Mouse (Mus musculus): ENCODE data around the gene Art1. TPM values are rescaled to one million over a fixed set of nuclear protein-coding genes. Genes with fewer than 3 reads are reported as not detected.

The Art1 gene
- polyA plus RNA-seq, 1 experiment = not detected

DNA sequence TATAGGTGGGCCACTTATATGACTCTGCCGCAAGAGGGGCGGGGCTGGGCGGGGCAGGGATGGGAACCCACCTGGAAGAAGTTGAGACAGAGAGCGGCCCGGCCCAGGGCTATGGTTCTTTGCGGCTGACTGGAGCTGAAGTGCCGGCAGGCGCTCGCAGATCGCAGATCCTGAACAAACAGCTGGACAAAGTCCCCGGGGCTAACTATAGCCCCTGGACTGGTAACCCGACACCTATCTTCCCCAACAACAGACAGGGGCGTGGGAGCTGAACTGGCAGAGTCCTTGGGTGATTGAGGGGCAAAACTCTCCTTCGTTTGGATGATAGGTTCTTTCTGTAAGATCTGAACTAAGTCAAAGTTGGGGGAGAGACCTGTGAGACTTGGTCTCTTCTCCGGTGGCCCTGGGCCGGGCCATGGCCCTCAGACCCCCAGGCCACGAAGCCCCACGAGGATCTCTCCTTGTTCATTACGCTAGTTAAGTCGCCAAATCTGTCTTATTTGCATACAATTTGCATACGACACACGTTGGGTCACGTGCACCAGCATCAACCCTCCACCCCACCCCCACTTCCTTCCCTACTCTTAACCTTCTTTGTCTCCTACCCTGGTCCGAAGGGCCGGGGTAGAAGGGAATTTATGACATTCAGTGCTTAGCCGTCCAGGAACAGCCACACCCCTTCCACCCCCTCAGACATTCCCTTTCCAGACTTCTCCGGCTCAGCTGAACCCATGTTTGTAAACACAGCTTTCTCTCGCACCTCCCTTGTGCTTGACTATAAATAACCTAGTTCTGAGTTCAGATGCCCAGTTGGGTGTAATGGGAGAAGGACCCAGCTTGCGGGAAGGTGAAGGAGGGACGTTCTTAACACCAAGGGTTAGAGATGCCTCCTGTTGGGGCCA is 1.5 kb upstream of the Art1 start:
- no peak for DNase-seq
- TF ChIP-seq POLR2A (IDR thresholded peaks at IDR 0.05; ENCODE audit: borderline replicate concordance, insufficient read depth, low read length) (no peak), CTCF (IDR thresholded peaks at IDR 0.05; ENCODE audit: borderline replicate concordance, insufficient read depth, low read depth, low read length) (no peak)
- WGBS = 17% methylated on average over 30 of the region's 30 CpGs
- H3K27me3 ChIP-seq (ENCODE audit: control insufficient read depth, insufficient read depth, low read length) = no peaks in the 10 kb centered on the region
- no peaks in the 10 kb centered on the region for H3K4me1 ChIP-seq (ENCODE audit: control insufficient read depth, insufficient read depth, low read length)
- H3K27ac ChIP-seq (ENCODE audit: insufficient read depth, low read length) = no peak overlapping the region
- H3K4me3 ChIP-seq (replicated peaks; ENCODE audit: insufficient read depth, low read depth, low read length) = no peak overlapping the region

DNA sequence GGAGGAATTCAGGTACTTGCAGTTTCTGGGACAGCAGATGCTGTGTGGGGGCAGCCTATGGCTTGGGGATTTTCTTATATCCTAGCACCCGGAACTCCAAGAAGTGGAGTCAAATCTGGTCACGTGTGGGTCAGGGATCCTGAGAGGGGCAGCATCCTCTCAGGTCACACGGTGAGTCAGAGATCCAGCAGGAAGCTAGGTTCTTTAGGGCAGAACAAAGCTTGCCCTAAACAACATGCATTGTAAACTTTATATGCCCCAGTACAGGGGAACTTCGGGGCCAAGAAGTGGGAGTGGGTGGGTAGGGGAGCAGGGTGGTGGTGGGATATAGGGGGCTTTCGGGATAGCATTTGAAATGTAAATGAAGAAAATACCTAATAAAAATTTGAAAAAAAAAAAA is 675 bp upstream of the Art1 start:
- Histone ChIP-seq H3K4me3 (replicated peaks; ENCODE audit: insufficient read depth, low read depth, low read length) (no peak overlapping the region), H3K27ac (ENCODE audit: insufficient read depth, low read length) (no peak overlapping the region), H3K27me3 (ENCODE audit: control insufficient read depth, insufficient read depth, low read length) (no peaks in the 10 kb centered on the region), H3K4me1 (ENCODE audit: control insufficient read depth, insufficient read depth, low read length) (no peaks in the 10 kb centered on the region)
- TF ChIP-seq CTCF (IDR thresholded peaks at IDR 0.05; ENCODE audit: borderline replicate concordance, insufficient read depth, low read depth, low read length) (no peak), POLR2A (IDR thresholded peaks at IDR 0.05; ENCODE audit: borderline replicate concordance, insufficient read depth, low read length) (no peak)
- no peak for DNase-seq
- 83% methylated on average over 5 of the region's 5 CpGs for WGBS

DNA sequence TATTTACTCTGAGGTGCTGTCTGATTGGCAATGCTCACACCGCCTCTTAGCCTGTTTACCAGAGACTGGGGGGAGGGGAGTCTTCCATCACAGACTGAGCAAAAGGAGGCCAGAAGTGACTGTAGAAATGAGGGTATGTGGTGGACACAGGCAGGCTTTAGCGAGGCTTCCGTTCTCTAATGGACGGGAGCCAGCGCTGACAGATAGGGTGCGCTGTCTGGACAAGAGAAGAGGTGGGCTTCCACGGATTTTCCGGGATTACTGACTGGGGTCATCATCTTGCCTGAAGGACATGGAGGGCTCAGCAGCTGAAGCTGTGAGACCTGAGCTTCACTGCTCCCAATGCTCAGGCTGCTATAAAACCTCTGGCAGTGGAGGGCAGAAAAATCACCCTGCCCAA is 698 bp downstream of the Art1 start:
- peaks cover 3% of the 10 kb centered on the region for H3K4me1 ChIP-seq (ENCODE audit: control insufficient read depth, insufficient read depth, low read length)
- no peak overlapping the region for H3K4me3 ChIP-seq (replicated peaks; ENCODE audit: insufficient read depth, low read depth, low read length)
- WGBS = 59% methylated on average over 8 of the region's 8 CpGs
- no peaks in the 10 kb centered on the region for H3K27me3 ChIP-seq (ENCODE audit: control insufficient read depth, insufficient read depth, low read length)
- DNase-seq = no peak
- H3K27ac ChIP-seq (ENCODE audit: insufficient read depth, low read length) = no peak overlapping the region
- TF ChIP-seq CTCF (IDR thresholded peaks at IDR 0.05; ENCODE audit: borderline replicate concordance, insufficient read depth, low read depth, low read length) (no peak), POLR2A (IDR thresholded peaks at IDR 0.05; ENCODE audit: borderline replicate concordance, insufficient read depth, low read length) (no peak)

DNA sequence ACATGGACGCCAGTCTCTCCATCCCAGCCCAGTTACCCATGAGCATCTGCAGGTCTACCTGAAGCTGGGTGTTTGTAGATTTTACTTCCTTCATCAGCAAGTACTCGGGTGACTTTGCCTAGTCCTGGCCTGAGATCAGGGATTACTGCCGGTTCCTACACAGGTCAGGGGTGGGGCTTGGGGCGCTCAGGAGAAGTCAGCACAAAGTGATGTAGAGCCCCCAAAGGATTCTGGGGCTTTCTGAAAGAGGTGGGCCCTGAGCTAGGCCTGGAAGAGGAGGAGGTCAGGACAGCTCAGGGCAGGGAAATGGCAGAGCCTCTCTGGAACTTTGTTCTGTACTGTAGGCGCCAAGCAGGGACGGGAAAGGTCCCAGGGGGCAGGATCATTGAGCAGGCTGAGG is 1.2 kb downstream of the Art1 start:
- H3K27me3 ChIP-seq (ENCODE audit: control insufficient read depth, insufficient read depth, low read length) = no peaks in the 10 kb centered on the region
- no peak for DNase-seq
- H3K27ac ChIP-seq (ENCODE audit: insufficient read depth, low read length) = no peak overlapping the region
- WGBS = 69% methylated on average over 6 of the region's 6 CpGs
- no peak for TF ChIP-seq CTCF (IDR thresholded peaks at IDR 0.05; ENCODE audit: borderline replicate concordance, insufficient read depth, low read depth, low read length)
- TF ChIP-seq POLR2A (IDR thresholded peaks at IDR 0.05; ENCODE audit: borderline replicate concordance, insufficient read depth, low read length) = no peak
- H3K4me1 ChIP-seq (ENCODE audit: control insufficient read depth, insufficient read depth, low read length) = peaks cover 4% of the 10 kb centered on the region
- H3K4me3 ChIP-seq (replicated peaks; ENCODE audit: insufficient read depth, low read depth, low read length) = no peak overlapping the region

DNA sequence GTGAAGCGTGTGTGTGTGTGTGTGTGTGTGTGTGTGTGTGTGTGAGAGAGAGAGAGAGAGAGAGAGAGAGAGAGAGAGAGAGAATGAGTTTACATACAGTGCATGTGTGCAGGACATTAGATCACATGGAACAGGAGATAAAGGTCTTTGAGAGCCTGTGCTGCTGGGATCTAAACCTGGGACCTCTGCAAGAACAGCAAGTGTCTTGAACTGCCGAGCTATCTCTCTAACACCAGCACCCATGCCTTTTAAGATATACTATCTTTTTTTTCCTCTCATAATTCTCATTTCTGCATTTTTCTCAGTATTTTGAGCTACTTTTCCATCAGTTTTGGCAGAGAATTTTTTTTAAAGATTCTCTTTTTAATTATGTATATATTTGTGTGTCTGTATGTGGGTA is 2.0 kb downstream of the Art1 start:
- H3K4me3 ChIP-seq (replicated peaks; ENCODE audit: insufficient read depth, low read depth, low read length) = no peak overlapping the region
- DNase-seq = no peak
- H3K27ac ChIP-seq (ENCODE audit: insufficient read depth, low read length) = no peak overlapping the region
- H3K27me3 ChIP-seq (ENCODE audit: control insufficient read depth, insufficient read depth, low read length) = no peaks in the 10 kb centered on the region
- H3K4me1 ChIP-seq (ENCODE audit: control insufficient read depth, insufficient read depth, low read length) = peaks cover 4% of the 10 kb centered on the region
- WGBS = 92% methylated on average over 2 of the region's 2 CpGs
- TF ChIP-seq POLR2A (IDR thresholded peaks at IDR 0.05; ENCODE audit: borderline replicate concordance, insufficient read depth, low read length) (no peak), CTCF (IDR thresholded peaks at IDR 0.05; ENCODE audit: borderline replicate concordance, insufficient read depth, low read depth, low read length) (no peak)

DNA sequence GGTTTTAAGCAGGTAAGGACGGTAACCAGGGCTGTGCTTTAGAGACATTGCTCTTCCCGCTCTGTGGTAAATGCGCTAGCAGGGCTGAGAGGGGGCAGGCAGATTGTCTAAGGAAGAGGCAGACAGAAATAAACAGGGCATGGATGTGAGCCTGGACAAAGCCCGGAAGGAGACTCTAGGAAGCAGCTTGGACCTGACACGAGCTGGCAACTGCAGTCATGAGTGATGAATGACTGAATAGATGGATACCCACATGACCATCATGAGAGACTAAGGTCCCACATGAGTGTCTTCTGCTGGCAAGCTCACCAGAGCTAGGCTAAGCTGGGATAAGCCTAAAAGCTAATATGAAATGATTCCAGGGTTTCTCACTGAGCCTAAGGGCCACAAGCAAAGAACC is 2.6 kb downstream of the Art1 start:
- H3K4me3 ChIP-seq (replicated peaks; ENCODE audit: insufficient read depth, low read depth, low read length) = no peak overlapping the region
- no peaks in the 10 kb centered on the region for H3K27me3 ChIP-seq (ENCODE audit: control insufficient read depth, insufficient read depth, low read length)
- peaks cover 4% of the 10 kb centered on the region for H3K4me1 ChIP-seq (ENCODE audit: control insufficient read depth, insufficient read depth, low read length)
- TF ChIP-seq CTCF (IDR thresholded peaks at IDR 0.05; ENCODE audit: borderline replicate concordance, insufficient read depth, low read depth, low read length) (no peak), POLR2A (IDR thresholded peaks at IDR 0.05; ENCODE audit: borderline replicate concordance, insufficient read depth, low read length) (no peak)
- H3K27ac ChIP-seq (ENCODE audit: insufficient read depth, low read length) = no peak overlapping the region
- DNase-seq = peak; percentile 36 to 63
- WGBS = 24% methylated on average over 5 of the region's 5 CpGs

DNA sequence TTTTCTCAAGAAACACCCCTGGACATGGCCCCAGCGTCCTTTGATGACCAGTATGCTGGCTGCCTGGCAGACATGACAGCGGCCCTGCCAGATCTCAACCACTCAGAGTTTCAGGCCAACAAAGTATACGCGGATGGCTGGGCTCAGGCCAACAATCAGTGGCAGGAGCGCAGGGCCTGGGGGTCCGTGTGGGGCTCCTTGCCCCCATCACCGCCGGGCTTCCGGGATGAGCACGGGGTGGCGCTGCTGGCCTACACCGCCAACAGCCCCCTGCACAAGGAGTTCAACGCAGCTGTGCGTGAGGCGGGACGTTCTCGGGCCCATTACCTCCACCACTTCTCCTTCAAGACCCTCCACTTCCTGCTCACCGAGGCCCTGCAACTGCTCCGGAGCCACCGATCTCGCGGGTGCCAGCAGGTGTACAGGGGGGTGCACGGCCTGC is 5.2 kb downstream of the Art1 start:
- no peak overlapping the region for H3K27ac ChIP-seq (ENCODE audit: insufficient read depth, low read length)
- no peaks in the 10 kb centered on the region for H3K27me3 ChIP-seq (ENCODE audit: control insufficient read depth, insufficient read depth, low read length)
- H3K4me1 ChIP-seq (ENCODE audit: control insufficient read depth, insufficient read depth, low read length) = peaks cover 4% of the 10 kb centered on the region
- TF ChIP-seq POLR2A (IDR thresholded peaks at IDR 0.05; ENCODE audit: borderline replicate concordance, insufficient read depth, low read length) (no peak), CTCF (IDR thresholded peaks at IDR 0.05; ENCODE audit: borderline replicate concordance, insufficient read depth, low read depth, low read length) (no peak)
- H3K4me3 ChIP-seq (replicated peaks; ENCODE audit: insufficient read depth, low read depth, low read length) = peak overlapping the region; percentile 3
- 17% methylated on average over 23 of the region's 23 CpGs for WGBS
- peak in 1 of 2 experiments; percentile 18 for DNase-seq

DNA sequence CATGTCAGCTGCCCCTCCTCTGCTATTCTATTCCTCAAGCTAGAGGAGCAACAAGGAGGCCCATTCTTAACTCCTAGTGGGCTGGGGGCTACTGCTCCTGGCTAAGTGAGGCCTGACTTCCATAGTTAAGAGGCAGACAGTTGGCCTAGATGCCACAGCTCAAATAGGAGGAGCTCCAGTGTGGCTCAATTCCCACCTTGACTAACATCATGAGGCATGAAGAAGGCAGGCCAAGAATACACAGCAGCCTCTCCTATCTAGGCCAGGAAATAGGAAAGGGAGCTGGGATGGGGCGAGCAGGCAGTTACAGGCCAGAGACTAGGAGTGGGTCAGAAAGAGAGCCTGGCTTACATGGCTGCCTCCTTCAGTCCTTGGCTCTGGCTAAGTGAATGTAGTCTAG is 6.7 kb downstream of the Art1 start:
- no peaks in the 10 kb centered on the region for H3K27me3 ChIP-seq (ENCODE audit: control insufficient read depth, insufficient read depth, low read length)
- H3K27ac ChIP-seq (ENCODE audit: insufficient read depth, low read length) = no peak overlapping the region
- H3K4me1 ChIP-seq (ENCODE audit: control insufficient read depth, insufficient read depth, low read length) = peaks cover 4% of the 10 kb centered on the region
- WGBS = 54% methylated on average over 1 of the region's 1 CpGs
- TF ChIP-seq POLR2A (IDR thresholded peaks at IDR 0.05; ENCODE audit: borderline replicate concordance, insufficient read depth, low read length) (no peak), CTCF (IDR thresholded peaks at IDR 0.05; ENCODE audit: borderline replicate concordance, insufficient read depth, low read depth, low read length) (no peak)
- no peak overlapping the region for H3K4me3 ChIP-seq (replicated peaks; ENCODE audit: insufficient read depth, low read depth, low read length)
- no peak for DNase-seq

Data from cerebellum, adult 2 months (tissue).